Mouse (Mus musculus): ENCODE data around the gene Usp48. TPM values are rescaled to one million over a fixed set of nuclear protein-coding genes. Genes with fewer than 3 reads are reported as not detected.
"Not testable (repeated sequence)": the region's sequence is repeated elsewhere in the genome, so short reads cannot be mapped to it uniquely, and the experiment has no call there.

The Usp48 gene
- polyA plus RNA-seq, 1 experiment, result 162 TPM

DNA sequence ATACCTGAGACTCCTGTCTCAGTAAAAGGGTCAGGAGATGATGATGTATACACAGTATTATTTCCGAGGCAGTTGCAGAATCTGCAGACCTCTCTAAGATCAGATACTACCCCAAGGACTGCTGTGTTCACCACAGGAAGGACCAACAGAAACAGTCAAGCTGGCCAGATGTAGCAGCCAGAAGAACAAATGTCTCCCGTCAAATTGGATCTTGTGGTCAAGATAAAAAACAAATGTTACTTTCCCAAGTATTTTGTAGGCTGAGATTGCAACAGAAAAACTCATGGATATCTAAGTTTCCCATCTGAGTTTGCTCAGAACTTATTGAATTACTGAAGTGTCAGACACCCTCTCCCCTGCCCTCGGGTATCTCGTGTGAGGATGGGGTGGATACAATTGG lies 13.8 kb upstream of the Usp48 start:
- H3K4me1 ChIP-seq (ENCODE audit: control insufficient read depth, insufficient read depth, low read length), result no peaks in the 10 kb centered on the region
- H3K4me3 ChIP-seq (ENCODE audit: insufficient read depth, low read length), result no peak overlapping the region
- no peak overlapping the region for H3K27ac ChIP-seq (ENCODE audit: insufficient read depth, low read depth, low read length)
- TF ChIP-seq POLR2A (IDR thresholded peaks at IDR 0.05; ENCODE audit: borderline replicate concordance, low read depth, low read length) (no peak), CTCF (IDR thresholded peaks at IDR 0.05; ENCODE audit: low read depth, low read length) (no peak)

DNA sequence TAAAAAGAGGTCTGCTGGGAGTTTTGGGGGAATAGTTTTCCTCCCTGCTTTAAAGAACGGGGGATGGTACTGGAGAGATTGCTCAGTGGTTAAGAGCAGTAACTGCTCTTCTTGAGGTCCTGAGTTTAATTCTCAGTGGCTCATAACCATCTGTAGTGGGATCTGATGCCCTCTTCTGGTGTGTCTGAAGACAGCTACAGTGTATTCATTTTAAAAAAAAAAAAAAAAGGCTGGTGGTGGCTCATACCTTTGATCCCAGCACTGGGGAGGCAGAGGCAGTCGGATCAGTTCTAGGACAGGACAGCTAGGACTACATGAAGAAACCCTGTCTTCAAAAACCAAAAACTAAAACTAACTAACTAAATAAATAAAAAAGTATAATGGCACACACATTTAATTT lies 13.3 kb upstream of the Usp48 start:
- H3K4me3 ChIP-seq (ENCODE audit: insufficient read depth, low read length), result no peak overlapping the region
- H3K4me1 ChIP-seq (ENCODE audit: control insufficient read depth, insufficient read depth, low read length), result no peaks in the 10 kb centered on the region
- no peak overlapping the region for H3K27ac ChIP-seq (ENCODE audit: insufficient read depth, low read depth, low read length)
- TF ChIP-seq POLR2A (IDR thresholded peaks at IDR 0.05; ENCODE audit: borderline replicate concordance, low read depth, low read length), result no peak
- TF ChIP-seq CTCF (IDR thresholded peaks at IDR 0.05; ENCODE audit: low read depth, low read length), result no peak

DNA sequence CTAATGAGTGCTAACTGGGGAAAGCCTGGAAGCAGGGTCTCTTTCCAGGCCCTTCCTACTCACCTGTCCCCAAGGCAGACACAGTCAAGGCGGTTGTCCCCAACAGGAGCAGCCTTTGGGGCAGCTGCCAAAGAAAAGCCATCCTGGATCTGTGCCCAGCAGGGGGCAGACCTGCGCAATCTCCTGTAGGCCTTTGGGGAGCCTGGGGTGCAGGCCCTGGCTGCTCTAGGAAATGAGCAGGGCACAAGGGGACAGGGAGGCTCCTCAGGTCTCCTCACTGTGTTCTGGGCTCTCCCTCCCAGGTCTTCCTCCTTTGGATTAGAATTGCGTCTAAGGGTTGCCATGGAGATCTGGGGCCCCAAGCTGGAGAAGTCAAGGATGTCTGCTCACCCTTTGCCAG lies 11.7 kb upstream of the Usp48 start:
- Histone ChIP-seq H3K4me1 (ENCODE audit: control insufficient read depth, insufficient read depth, low read length) (no peaks in the 10 kb centered on the region), H3K27ac (ENCODE audit: insufficient read depth, low read depth, low read length) (no peak overlapping the region), H3K4me3 (ENCODE audit: insufficient read depth, low read length) (no peak overlapping the region)
- TF ChIP-seq CTCF (IDR thresholded peaks at IDR 0.05; ENCODE audit: low read depth, low read length) (no peak; the same call in 1 of the 2 replicates), POLR2A (IDR thresholded peaks at IDR 0.05; ENCODE audit: borderline replicate concordance, low read depth, low read length) (no peak)

DNA sequence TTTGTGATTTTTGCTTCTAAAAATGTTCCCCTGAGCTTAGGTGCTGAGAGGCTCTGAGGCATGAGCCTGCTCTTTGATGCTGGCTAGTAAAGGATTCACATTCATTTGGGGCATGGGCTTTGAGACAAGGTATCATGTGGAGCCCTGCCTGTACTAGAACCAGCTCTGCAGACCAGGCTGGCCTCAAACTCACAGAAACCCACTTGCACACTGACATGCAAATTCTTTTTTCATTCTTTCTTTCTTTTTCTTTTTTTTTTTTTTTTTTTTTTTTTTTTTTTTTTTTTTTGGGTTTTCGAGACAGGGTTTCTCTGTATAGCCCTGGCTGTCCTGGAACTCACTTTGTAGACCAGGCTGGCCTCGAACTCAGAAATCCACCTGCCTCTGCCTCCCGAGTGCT lies 4.5 kb upstream of the Usp48 start:
- not testable (repeated sequence) for H3K4me1 ChIP-seq (ENCODE audit: control insufficient read depth, insufficient read depth, low read length); H3K27ac ChIP-seq (ENCODE audit: insufficient read depth, low read depth, low read length); H3K4me3 ChIP-seq (ENCODE audit: insufficient read depth, low read length)

DNA sequence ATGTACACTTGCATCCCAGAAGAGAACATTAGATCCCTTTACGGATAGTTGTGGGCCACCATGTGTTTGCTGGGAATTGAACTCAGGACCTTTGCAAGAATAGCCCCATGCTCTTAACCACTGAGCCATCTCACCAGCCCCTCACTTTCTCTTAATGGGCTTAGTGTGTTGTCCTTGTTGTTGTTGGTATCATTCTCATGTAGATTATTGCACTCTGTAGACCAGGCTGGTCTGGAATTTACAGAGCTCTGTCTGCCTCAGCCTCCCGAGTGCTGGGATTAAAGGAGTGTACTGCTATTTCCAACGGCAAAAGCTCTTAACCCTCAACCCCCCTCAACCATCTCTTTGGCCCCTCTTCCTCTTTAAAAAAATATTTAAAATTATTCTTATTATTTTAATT lies 4.0 kb upstream of the Usp48 start:
- TF ChIP-seq CTCF (IDR thresholded peaks at IDR 0.05; ENCODE audit: low read depth, low read length) (no peak), POLR2A (IDR thresholded peaks at IDR 0.05; ENCODE audit: borderline replicate concordance, low read depth, low read length) (no peak)
- Histone ChIP-seq H3K4me3 (ENCODE audit: insufficient read depth, low read length) (no peak overlapping the region), H3K27ac (ENCODE audit: insufficient read depth, low read depth, low read length) (no peak overlapping the region), H3K4me1 (ENCODE audit: control insufficient read depth, insufficient read depth, low read length) (peaks cover 3% of the 10 kb centered on the region; the same call in 1 of the 2 replicates)

DNA sequence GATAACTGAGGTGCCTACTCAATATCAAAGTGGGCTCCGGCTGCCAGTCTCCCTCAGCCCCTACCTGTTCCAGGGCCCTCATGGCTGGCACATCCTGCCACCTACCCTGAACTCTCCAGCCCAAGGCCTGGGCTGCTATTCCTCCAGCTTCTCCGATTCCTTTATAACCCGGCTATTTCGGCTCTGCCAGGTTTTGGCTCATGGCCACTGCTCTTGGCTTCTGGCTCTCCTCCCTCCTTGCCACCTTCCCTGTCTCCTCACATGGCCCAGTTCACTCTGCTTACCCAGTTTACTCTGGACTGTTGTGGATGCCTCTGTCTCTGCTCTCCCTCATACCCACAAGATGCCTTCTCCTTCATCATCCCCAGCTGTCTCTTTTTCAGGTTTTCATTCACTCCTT lies 2.6 kb upstream of the Usp48 start:
- Histone ChIP-seq H3K4me3 (ENCODE audit: insufficient read depth, low read length) (no peak overlapping the region), H3K27ac (ENCODE audit: insufficient read depth, low read depth, low read length) (no peak overlapping the region), H3K4me1 (ENCODE audit: control insufficient read depth, insufficient read depth, low read length) (peaks cover 7% of the 10 kb centered on the region)
- TF ChIP-seq CTCF (IDR thresholded peaks at IDR 0.05; ENCODE audit: low read depth, low read length), result no peak

DNA sequence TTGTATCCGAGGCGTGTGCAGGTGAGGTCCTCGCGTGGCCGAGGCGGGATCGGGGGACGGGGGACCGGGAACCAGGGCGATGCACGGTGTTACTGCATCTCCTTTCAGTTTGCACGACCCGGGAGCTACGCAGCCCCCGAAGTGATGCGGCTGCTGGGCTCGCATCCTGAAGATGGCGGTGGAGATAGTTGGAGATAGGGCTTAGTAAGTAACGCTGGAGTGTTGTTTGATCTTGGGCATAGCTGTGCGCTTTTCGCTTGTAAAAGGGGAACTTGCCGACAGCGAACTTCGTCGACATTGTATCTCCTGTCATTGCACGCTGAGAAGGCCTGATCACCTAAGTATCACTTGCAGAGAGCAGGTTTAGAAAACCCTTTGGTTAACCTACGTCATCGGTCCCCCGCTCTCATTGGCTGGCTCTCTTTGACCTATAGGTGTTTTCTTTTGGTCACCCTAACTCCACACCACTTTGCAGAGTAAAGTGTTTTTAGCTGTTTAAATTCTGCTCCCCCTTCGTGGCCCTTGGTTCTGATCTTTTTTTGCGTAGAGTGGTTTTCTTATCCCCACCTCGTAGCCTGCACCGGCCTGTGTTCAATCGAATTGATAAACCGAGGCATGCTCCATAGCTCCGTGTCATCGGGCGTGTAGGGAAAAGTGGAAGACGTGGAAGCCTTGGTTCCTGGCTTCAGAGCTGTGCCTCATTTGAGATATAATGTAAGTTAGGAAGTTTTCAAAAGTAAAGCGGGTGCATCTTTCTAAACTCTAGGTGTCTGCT lies 1.1 kb downstream of the Usp48 start:
- Histone ChIP-seq H3K4me1 (ENCODE audit: control insufficient read depth, insufficient read depth, low read length) (peaks cover 35% of the 10 kb centered on the region), H3K27ac (ENCODE audit: insufficient read depth, low read depth, low read length) (peak overlapping the region; percentile 56), H3K4me3 (ENCODE audit: insufficient read depth, low read length) (peak overlapping the region; percentile 77)
- TF ChIP-seq POLR2A (IDR thresholded peaks at IDR 0.05; ENCODE audit: borderline replicate concordance, low read depth, low read length) (no peak), CTCF (IDR thresholded peaks at IDR 0.05; ENCODE audit: low read depth, low read length) (no peak)

DNA sequence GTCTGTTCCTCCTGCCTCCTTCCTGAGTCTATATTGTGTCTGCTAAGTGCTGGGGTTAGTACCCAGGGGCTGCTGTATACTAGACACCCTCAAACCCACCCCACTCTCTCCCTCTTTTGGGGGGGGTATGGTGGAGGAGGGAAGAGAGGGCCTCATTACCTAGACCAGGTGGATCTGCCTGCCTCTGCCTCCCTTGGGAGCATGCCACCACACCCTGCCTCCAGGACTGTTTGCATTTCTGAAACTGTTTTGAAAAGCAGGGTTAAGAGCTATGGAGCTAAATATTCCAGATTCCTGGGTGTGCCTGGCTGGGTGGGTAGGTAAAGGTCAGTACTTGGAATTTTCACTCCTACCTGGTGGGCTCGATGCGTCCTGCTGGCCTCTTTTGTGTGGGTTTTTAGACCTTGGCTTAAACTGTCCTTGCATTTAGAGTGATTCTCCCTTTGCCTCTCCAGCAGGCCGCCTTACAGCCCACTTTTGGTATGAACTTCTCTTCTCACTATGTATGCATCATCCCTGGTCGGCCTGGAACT lies 3.6 kb downstream of the Usp48 start:
- H3K27ac ChIP-seq (ENCODE audit: insufficient read depth, low read depth, low read length), result no peak overlapping the region
- no peak overlapping the region for H3K4me3 ChIP-seq (ENCODE audit: insufficient read depth, low read length)
- TF ChIP-seq CTCF (IDR thresholded peaks at IDR 0.05; ENCODE audit: low read depth, low read length) (no peak), POLR2A (IDR thresholded peaks at IDR 0.05; ENCODE audit: borderline replicate concordance, low read depth, low read length) (no peak)
- peaks cover 38% of the 10 kb centered on the region for H3K4me1 ChIP-seq (ENCODE audit: control insufficient read depth, insufficient read depth, low read length)

DNA sequence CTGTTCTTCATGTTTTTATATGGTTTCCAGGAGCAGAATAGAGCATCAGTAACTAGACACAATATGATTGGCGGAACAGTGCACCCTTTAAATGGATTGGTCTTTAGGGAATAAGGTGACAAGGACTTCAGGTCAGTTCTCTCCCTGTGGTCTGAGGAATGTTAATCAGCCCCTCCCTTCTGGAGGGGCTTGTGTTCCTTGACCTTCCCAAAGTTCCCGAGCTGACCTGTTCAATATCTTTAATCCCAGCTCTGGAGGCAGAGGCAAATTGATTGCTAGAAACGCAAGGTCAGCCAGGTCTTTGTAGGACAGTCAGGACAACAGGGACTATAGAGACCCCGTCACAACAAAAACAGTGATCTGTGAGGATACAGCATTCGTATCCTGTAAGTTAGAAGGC lies 5.0 kb downstream of the Usp48 start:
- TF ChIP-seq POLR2A (IDR thresholded peaks at IDR 0.05; ENCODE audit: borderline replicate concordance, low read depth, low read length) (no peak), CTCF (IDR thresholded peaks at IDR 0.05; ENCODE audit: low read depth, low read length) (no peak)
- H3K4me3 ChIP-seq (ENCODE audit: insufficient read depth, low read length), result no peak overlapping the region
- peaks cover 46% of the 10 kb centered on the region for H3K4me1 ChIP-seq (ENCODE audit: control insufficient read depth, insufficient read depth, low read length)
- H3K27ac ChIP-seq (ENCODE audit: insufficient read depth, low read depth, low read length), result no peak overlapping the region

DNA sequence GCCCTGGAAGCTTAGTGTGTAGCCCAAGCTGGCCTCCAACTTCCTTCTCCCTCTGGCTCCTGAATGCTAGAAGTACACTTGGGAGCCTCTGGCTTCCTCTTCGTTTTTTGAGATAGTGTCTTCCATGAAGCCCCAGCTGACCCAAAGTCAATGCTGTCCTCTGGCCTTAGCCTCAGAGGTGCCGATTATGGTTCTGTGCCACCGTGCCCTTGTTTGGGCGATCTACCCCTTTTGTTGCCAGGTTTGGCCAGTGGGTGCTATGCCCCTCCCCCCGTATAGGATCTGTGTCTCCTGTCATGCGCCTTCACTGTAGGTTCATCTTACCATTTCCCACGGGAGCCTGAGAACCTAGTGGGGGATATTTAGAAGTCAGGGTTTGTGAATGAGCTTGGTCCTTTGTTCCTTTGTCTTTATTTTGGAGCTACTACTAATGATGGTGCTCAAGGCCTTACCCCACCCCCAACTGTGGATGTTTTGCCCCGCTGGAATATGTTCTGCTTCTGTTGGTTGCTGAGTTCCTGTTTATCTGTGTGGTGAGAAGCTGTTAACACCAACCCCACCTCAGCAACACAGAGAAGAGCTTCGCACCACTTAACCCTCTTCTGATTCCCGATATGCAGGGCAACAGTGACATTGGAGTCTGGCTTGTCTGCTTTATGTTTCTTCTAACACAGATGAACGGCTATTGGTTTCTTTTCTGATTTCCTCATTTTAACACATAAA lies 10.1 kb downstream of the Usp48 start:
- peaks cover 30% of the 10 kb centered on the region for H3K4me1 ChIP-seq (ENCODE audit: control insufficient read depth, insufficient read depth, low read length)
- peak overlapping the region; percentile 56 for H3K27ac ChIP-seq (ENCODE audit: insufficient read depth, low read depth, low read length)
- H3K4me3 ChIP-seq (ENCODE audit: insufficient read depth, low read length), result no peak overlapping the region
- TF ChIP-seq POLR2A (IDR thresholded peaks at IDR 0.05; ENCODE audit: borderline replicate concordance, low read depth, low read length) (no peak), CTCF (IDR thresholded peaks at IDR 0.05; ENCODE audit: low read depth, low read length) (no peak)
